In genomic region chr15:91373203-91373584, GRCm38 (mm10) we compare ENCODE assay signal across 7 mouse cellular contexts.
A peak's percentile ranks its signal among the peaks of the same experiment; 100 is the strongest.
DNase-seq lines count a peak whose midpoint lies in the region; ATAC-seq and TF ChIP-seq lines count a peak whose summit lies in the region.

No protein-coding gene starts in this region.

- no peak overlapping the region for H3K9ac ChIP-seq in forebrain, embryonic 16.5 days (replicated peaks; ENCODE audit: low read depth, low read length)
- H3K9ac ChIP-seq in intestine, embryonic 16.5 days (ENCODE audit: low read depth, low read length), result no peak overlapping the region

- peaks cover 48% of the 10 kb centered on the region for H3K4me1 ChIP-seq in forebrain, embryonic 16.5 days (replicated peaks; ENCODE audit: control insufficient read depth, insufficient read depth, low read length)
- no peaks in the 10 kb centered on the region; the same call in 1 of the 2 replicates for H3K4me1 ChIP-seq in intestine, embryonic 16.5 days (ENCODE audit: control insufficient read depth, insufficient read depth, low read length)
- no peaks in the 10 kb centered on the region for H3K4me1 ChIP-seq in lung, adult 2 months (ENCODE audit: control insufficient read depth, insufficient read depth, low read length)

- no peaks in the 10 kb centered on the region for H3K27me3 ChIP-seq in forebrain, embryonic 16.5 days (replicated peaks; ENCODE audit: control insufficient read depth, insufficient read depth, low read length)
- H3K27me3 ChIP-seq in intestine, embryonic 16.5 days (replicated peaks; ENCODE audit: control insufficient read depth, insufficient read depth, low read length), result no peaks in the 10 kb centered on the region

- H3K4me2 ChIP-seq in forebrain, embryonic 16.5 days (ENCODE audit: low read length), result no peak overlapping the region
- H3K4me2 ChIP-seq in intestine, embryonic 16.5 days (ENCODE audit: low read depth, low read length), result no peak overlapping the region

- H3K4me3 ChIP-seq in forebrain, embryonic 16.5 days (replicated peaks; ENCODE audit: low read length), result no peak overlapping the region
- no peak overlapping the region for H3K4me3 ChIP-seq in intestine, embryonic 16.5 days (ENCODE audit: low read length)
- H3K4me3 ChIP-seq in lung, adult 2 months (replicated peaks; ENCODE audit: extremely low read depth, low read depth, low read length), result no peak overlapping the region

- H3K9me3 ChIP-seq in forebrain, embryonic 16.5 days (ENCODE audit: control insufficient read depth, low read length), result no peaks in the 10 kb centered on the region
- no peaks in the 10 kb centered on the region for H3K9me3 ChIP-seq in intestine, embryonic 16.5 days (ENCODE audit: control insufficient read depth, low read length)

- TF ChIP-seq POLR2A in lung, adult 2 months (IDR thresholded peaks at IDR 0.05; ENCODE audit: borderline replicate concordance, extremely low read depth, low read depth, low read length), result no peak

- ATAC-seq in forebrain, embryonic 16.5 days, result peak; percentile 76
- ATAC-seq in intestine, embryonic 16.5 days, result peak; percentile 28; the same call in 1 of the 2 replicates

- H3K36me3 ChIP-seq in forebrain, embryonic 16.5 days (ENCODE audit: control insufficient read depth, insufficient read depth), result no peaks in the 10 kb centered on the region
- no peaks in the 10 kb centered on the region for H3K36me3 ChIP-seq in intestine, embryonic 16.5 days (ENCODE audit: control insufficient read depth, insufficient read depth, low read length)

- no peak for TF ChIP-seq CTCF in lung, adult 2 months (IDR thresholded peaks at IDR 0.05; ENCODE audit: insufficient read depth, low read length)

- peak; percentile 17 for DNase-seq in ovary, postnatal 36 days (ENCODE audit: low spot score)
- no peak for DNase-seq in ovary, postnatal 10 days (ENCODE audit: low spot score)
- peak; percentile 5 for DNase-seq in lung, adult 2 months
- DNase-seq in right cerebral cortex, postnatal 4 days, result peak; percentile 68
- no peak for DNase-seq in thymus, postnatal 4 days

- peak overlapping the region; percentile 68 for H3K27ac ChIP-seq in forebrain, embryonic 16.5 days (ENCODE audit: low read length)
- H3K27ac ChIP-seq in intestine, embryonic 16.5 days (ENCODE audit: low read length), result peak overlapping the region; percentile 33

- WGBS in forebrain, embryonic 16.5 days, result 28% methylated on average over 7 of the region's 7 CpGs
- WGBS in intestine, embryonic 16.5 days, result 51% methylated on average over 7 of the region's 7 CpGs
- WGBS in lung, adult 2 months, result 50% methylated on average over 7 of the region's 7 CpGs

Comparison
In these comparisons a context has a peak if more than half of its experiments do, and no peak if none do; other contexts are left out.
1. DNase-seq: peak in ovary, postnatal 36 days (single experiment), lung, adult 2 months (single experiment) and right cerebral cortex, postnatal 4 days (single experiment); none in ovary, postnatal 10 days (single experiment) and thymus, postnatal 4 days (single experiment).